Mouse (Mus musculus): ENCODE data around the gene Cfap299.
A peak's percentile ranks its signal among the peaks of the same experiment; 100 is the strongest.
"Not testable (repeated sequence)": the region's sequence is repeated elsewhere in the genome, so short reads cannot be mapped to it uniquely, and the experiment has no call there.

Gene Cfap299

DNA sequence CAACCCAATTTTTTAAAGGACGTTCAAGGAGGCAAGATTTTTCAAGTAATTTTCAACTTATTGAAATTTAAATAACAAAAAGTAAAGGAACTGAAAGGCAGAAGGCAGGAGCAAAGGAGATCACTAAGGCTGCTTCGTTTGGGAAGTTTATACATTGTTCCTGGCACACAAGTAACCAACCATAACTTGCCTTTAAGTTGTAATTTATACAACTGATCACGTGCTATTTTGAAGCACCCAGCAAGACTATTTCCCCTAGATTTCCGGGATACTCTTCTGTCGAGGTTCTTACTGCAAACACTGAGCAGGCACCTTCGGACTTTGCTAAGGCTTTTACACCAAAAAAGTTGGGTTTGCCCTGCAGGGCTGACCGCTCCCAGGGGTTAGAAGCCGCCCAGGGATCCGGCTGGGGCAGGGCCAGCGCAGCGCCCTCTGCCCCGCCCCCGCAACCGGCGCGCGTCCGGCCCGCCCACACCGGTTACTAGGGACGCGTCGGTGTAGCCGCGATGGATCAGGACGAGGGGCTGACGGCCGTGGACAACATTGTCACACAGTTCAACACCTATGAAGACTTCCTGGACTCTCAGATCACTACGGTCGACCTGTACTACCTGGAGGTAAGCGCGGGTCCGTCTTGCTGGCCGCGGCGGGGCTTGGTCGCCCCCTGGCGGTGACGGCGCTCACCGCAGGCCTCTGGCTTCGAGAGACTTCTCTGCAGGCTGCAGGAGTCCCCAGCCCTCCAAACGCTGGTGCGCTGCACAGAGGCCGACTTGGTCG is at the start of gene Cfap299:
Gene Cfap299 (plus strand): TSS at position 457 of the 777 bp plus-strand sequence.
- peak; percentile 56 for DNase-seq (ENCODE audit: low spot score)

DNA sequence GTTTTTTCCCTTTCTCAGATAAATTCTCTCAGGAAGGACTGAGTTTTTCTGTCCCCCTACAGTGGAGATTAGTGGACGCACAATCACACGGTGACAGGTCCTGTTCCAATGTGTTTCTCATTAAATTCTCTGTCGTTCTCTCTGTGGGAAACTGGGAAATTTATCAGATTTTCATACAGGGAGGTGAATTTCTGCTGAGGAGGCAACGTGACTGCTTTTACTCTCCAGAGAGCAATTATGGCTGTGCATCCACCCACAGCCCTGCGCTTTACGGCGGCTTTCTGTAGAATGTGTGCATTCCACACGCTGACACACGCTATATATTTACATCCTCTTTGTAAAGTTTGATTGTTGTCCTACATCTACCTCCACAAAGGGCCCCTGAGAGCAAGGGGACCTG is 47.1 kb upstream of the Cfap299 start:
- DNase-seq (ENCODE audit: low spot score) = no peak

DNA sequence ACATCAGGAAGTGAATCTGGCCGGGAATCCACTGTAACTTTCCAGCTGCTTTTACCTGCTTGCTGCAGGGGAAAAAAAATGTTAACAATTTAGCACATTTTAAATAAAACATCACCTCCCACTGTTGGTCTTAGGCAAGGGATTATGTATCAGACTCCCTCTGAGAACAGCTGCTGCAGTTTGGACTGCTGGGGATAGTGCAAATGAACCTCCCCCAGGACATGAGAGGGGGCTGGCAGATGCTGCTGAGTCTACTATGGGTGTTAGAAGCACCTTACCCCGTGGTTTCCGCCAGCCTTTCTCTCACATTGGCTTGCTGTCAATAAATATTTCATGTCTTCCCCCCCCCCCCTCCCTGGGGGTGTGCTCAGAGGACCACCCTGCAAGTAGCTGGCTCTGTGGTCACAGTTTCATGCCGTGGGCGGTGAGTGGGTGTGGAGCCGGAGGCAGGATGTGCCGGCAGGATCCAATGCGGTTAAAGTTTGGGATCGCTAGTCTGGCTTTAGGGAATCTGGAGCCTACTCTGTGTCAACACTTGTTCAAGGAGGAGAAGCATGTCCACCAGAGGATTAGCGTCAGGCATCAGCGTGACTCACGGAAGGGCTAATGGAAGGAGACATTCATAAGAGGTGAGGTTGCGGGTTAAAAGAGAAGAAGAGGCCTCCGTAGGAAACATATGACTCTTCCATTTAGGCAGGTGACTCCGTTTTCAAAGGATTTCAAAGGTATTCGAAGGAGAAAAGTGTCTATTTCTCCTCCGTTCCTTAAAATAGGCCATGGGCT is 45.2 kb upstream of the Cfap299 start:
- no peak for DNase-seq (ENCODE audit: low spot score)

DNA sequence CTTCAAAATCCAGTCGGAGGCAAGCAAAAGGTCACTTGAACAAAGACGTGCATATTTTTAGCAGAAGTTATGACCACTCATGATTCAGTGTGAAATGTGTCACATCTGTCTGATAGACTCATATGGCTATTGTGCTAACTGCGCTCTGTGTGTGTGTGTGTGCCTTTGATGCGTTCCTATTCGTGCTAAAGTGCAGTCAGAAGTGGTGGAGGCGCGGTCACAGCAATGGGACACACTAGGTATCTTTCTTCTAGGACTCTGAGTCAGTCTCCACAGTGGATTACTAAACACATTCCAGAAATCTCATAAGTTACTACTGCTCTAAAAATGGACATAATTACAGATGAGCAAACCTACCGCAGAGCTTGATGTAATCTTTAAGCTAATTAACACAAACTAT is 38.5 kb upstream of the Cfap299 start:
- no peak for DNase-seq (ENCODE audit: low spot score)

DNA sequence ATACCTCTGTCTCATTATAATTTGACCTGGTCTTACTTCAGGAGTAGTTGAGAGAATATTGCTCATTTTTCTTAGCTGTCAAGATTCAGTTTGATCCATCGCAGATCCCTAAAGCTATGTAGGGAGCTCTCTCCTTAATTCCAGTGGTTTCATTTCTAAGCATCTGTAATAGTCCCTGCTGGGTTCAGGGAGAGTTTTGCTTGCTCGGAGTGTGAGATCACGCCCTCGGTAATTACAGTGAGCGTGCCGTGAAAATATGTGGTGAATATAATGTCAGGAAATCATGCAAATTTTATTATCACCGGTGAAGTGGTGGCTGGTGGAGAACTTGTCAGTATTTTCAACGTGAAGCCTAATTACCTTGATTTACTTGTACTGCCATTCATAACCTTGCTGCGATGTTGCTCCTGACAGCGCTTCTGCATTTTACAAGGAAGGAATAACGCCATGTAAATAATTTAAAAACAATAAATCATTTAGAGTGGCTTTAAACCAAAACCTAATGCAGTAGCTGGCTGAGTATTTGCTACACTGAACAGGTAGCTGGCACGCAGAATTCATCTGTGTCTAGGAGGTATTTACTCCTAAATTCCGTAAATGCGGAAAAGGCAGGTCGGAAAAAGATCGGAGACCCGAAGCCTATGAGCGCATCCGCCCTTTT is 36.6 kb upstream of the Cfap299 start:
- DNase-seq (ENCODE audit: low spot score) = no peak

DNA sequence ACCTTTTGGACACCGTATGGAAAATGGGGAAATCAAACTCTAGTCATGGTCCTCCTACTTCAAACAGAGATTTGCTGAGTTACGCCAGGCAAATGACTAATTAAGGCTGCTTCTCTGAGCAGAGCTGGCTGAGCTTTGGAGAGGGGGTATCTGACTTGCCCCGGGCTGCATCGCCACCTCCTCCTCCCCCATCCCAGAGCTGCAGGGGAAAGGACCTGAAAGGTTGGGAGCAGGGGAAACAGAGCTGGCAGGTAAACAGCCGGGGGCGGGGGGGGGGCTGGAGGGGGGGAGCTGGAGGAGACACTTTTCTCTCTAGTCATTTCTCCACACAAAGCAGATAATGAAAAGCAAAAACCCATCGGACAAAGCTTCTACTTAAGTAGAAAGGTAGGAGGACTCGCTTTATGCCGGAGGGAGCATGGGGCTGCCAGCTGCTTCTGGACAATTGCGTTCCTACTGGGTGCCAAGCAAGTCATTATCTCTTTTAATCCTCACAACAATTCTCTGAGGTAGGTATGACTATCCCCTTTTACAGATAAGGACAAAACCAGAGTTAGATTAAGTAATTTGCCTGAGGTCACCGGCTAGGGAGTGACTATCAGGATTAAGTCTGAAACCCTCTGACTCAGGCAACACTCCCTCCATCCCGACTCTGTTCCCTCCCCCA is 35.9 kb upstream of the Cfap299 start:
- no peak for DNase-seq (ENCODE audit: low spot score)

DNA sequence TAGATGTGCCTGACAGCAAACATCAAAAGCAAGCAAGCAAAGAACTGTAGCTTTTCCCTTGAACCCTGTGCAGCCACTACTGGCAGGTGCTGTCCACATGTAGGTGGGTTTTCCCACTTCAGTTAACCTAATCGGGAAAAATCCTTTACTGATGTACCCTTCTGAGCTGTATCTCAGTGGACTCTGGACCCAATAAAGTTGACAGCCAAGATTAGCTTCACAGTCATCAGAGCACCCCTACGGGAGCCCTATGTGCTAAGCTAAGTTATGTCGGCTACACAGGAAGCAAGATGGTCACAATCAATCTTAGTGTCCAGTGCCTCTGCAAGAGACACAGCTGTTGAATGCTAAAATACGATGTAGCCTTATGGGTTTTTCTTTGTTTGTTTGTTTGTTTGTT is 29.0 kb upstream of the Cfap299 start:
- DNase-seq (ENCODE audit: low spot score) = no peak

DNA sequence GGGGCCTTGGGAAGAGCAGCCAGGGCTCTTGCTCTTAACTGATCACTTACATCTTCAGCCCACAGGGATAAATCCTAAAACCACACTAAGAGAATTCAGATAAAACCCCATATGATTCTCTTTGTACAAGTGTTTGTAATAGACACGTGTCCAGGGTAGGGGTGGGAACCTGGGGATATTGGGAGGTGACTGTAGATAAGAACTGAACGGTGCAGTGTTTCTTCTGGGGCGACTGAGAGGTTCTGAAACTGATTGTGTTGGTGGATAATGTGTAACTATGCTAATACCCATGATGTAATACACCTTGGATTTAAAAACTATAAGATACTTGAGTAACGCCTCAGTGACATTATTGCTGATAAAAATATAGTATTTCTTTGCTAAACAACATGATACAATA is 23.4 kb upstream of the Cfap299 start:
- DNase-seq (ENCODE audit: low spot score) = no peak

DNA sequence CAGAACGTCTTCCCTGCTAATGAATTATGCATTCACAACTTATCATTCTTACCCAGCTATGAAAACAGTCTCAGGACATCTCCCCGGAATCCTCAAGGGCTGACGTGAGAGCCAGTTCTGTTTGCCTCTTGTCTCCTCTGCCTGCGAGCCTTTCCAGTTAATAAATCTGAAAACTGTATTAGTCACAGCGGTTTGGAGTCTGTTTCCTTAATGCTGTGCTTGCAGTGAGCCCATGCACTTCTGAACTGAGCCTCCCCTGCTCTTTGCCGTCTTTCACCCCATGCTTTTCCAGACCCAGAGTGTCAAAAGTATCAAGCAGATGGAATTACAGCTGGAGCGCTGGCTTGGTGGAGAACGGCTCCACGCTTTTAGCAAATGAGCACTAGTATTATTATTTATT is 22.6 kb upstream of the Cfap299 start:
- DNase-seq (ENCODE audit: low spot score) = no peak

DNA sequence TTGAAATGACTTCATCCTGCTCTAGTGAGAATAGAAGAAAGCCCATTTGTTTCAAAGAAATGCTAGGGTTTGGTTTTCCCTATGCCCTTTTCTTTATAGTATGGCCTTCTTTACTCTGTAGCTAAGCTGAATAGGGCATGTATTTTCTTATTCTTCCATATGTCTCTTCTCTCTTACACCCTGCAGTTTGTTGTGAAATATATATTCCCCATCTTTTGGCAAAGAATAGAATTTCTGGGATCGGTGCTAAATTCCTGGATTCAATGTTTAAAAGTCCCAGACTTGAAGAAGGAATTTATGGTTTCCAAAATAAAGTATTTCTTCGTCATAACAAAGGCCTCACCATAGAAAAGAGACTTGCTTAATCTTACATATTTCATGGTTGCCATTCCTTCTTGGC is 2.5 kb upstream of the Cfap299 start:
- no peak for DNase-seq (ENCODE audit: low spot score)

DNA sequence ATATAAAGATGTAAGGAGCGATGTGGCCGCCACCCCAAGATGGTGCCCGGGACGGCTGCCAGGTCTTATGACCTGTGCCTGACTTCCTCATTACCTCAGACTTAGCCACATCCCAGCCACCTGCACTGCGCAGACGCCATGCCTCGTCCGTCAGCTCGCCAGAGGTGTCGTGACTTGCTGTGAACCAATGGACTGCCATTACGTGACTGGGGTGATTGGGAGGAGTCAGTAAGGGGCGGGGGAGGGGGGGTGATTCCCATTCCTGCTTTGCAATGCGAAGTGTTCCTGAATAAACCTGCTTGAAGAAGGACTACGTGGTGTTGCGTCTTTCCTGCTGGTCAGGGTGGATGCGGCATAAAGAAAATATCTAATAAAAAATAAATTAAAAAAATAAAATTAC is 14.6 kb downstream of the Cfap299 start:
- DNase-seq (ENCODE audit: low spot score) = not testable (repeated sequence)

DNA sequence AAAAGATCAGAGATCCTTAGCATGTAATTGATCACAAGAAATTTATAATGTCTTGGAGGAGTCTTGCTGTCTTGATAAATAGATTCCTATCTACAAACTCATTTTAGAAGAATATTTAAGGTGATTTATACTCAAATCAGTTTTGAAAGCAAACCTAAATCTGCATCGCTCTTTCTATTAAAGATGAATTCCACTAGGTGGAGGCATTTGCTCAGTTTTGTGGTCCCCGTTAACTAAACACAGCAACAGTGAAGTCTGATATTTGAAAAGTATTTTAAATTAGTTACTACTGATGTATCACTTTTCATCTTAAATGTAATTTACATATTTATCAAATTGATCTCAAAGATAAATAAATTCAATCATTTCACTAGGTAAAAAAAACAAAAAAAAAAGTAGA is 15.5 kb downstream of the Cfap299 start:
- DNase-seq (ENCODE audit: low spot score) = no peak

DNA sequence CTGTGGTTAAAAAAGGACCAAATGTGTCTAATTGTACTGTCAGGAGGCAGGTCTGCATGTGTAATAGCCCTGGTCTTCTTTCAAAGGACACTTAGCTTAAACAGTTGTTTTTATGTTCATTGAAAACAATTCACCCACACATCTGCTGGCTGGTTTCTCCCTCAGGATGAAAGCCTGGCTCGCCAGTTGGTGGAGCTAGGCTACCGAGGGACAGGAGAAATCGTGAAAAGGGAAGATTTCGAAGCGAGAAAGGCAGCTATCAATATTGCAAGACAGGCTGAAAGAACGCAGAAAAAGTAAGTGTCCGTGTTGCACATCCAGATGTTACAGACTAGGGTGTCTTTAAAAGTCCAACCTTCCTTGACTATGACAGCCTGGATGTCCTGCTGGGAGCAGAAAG is 17.0 kb downstream of the Cfap299 start:
- DNase-seq (ENCODE audit: low spot score) = no peak

DNA sequence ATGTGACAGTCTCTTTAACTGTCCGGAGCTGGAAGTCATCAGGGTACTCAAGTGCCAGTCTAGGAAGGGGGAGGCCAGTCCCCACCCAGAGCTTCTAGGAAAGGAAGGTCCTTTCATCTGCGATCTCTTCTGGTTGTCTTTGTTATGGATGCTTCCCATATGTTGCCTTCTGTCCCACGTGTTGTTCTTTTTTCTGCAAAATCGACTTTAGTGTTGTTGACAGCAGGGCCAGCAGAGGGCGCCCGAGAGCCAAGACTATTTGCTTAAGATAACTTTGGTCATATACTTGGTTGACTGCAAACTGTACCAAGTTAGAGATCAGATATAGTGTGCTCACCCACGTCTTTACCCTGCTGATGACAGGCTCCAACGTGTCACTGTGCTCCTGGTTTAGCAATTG is 19.5 kb downstream of the Cfap299 start:
- peak; percentile 31 for DNase-seq (ENCODE audit: low spot score)

DNA sequence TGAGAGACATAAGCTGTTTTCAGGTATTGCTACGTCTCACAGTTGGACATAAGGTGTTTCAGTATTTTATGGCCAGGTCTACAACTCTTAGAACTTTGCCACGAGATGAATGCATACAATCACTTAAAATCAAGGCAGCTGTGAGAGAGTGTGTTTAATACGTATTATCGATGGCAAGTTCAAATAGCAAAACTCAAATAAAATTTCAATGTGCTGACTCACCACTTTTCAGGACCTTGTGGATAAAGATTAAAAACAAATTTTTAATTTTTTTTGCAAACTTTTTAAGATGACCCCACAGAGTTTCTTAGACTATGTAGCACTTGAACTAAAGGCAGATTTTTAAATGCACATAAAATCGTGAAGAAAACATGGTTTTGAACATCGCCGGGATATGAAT is 30.8 kb downstream of the Cfap299 start:
- DNase-seq (ENCODE audit: low spot score) = no peak

DNA sequence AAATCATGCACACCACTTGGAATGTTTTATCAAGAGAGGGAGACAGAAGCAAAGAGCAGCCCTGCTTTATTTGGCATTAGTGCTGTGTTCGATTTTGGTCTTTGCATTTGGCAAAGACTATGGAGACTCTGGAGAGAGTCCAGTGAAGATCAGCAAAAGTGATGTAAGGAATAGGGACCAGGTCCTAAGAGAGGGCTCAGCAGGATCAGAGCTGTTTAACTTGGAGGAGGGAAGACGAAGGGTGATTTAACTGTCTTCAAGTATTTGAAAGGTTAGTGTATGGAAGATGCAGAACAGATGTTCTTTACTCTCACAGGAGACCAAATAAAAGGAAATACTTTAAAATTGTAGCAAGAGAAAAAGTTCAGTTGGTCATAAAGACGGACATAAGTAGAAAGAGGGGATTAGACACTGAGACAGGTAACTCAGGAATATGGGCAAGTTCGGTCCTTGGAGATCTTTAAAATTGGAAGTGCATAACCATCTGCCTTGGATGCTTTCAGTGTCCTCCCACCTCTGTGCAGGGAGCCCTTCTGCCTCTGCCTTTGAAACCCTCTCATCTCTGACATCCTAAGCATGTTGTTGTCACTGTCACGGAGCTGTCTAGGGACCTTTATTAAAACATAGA is 31.8 kb downstream of the Cfap299 start:
- no peak for DNase-seq (ENCODE audit: low spot score)

DNA sequence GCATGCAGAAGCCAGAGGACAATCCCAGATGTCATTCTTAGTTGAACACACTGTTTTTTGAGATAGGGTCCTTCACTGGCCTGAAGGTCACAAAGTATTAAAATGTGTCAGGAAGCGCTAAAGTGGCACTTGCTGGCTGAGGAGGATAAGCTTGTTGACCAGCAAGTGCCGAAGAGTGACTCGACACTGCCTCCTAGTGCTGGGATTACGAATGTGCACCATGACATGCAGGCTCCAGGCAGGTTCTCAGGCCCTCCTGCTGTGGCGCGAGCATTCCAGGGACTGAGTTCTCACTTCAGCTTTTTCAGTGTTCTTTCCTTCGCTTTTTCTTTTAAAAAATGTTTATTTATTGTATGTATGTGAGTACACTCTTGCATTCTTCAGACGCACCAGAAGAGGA is 34.3 kb downstream of the Cfap299 start:
- DNase-seq (ENCODE audit: low spot score) = no peak

DNA sequence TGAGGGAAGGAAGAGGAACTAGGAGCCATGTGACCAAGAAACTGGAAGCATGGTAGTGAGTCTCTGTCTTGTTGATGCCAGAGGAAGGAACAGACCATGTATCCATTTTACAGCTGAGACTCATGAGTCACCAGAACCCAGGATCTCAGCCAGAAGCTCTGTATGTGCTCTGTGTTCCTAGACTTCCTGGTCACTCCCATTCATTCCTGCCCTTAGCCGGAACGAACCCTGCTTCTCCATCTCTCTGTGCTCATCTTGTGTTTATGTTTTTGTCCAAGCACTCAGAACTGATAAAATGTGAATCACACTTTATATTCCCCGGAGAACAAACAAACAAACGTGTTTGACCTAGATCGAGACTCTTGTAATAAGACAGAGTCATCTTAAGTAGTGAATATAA is 36.2 kb downstream of the Cfap299 start:
- DNase-seq (ENCODE audit: low spot score) = no peak

DNA sequence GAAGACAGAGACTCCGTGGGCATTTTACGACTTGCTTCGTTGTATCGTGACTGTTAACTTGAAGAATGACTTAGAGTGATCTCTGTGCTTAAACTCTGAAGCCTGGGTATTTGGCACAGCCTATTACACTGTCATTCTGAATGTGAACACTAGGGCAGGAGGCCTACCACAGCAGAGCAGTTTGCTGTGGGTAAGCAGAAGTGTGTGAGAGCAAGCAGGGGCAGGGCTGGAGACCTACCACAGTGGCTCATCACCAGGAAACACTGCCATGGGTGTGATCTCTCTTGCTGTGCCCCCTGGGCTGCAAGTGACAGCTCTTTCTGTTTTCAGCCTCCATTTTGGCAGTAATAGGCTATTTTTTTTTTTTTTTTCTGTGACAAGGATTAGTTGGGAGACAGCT is 39.7 kb downstream of the Cfap299 start:
- no peak for DNase-seq (ENCODE audit: low spot score)

DNA sequence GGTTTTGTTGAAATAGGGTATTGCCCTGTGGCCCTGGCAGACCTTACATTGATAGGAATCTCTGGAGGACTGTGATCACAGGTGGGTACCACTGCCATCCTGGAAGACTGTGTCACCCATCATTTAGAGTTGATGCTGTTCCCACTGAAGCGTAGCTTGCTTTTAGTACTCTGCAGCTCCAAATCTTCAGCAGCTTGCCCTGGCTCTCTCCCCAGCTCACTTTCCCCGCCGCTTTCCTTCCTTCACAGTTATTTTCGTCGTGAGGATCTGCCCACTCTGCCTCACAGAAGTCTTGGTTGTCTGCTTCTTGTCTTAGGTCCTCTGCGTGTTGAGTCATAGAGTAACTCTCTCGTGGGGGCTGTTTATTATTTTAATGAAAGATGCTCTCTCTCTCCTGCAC is 40.3 kb downstream of the Cfap299 start:
- DNase-seq (ENCODE audit: low spot score) = no peak

DNA sequence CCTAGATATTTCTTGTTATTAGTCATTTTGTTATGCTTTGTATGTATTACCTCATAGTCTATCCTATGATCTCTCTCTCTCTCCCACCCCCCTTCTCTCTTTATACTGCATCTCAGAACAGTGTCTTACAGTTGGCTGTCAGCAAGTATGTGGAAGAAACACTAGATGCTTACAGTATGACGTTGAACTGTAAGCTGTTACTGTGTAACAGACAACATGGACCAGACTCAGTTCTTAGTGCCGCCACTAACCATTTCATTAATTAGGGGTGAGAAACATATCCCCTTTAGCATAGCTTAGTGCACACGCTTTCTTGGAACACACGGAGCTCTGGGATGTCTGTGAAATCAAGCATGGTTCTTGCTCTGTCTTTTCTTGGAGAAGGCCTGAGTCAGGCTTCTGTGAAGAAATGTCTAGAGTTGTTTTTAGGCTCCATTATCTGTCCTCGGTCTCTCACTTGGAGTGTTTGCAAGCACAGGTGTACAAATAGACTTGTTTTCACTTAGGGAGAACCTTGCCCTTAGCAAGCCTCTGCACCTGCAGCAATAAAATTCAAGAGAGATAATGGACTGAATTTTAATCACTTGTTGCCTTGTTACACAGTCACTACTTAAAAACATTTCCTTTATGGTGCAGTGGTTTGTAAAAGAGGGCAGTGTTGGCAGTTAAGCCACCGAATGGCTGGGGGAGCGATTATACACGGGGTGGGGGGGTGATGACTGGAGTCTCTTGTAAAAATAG is 47.1 kb downstream of the Cfap299 start:
- no peak for DNase-seq (ENCODE audit: low spot score)

DNA sequence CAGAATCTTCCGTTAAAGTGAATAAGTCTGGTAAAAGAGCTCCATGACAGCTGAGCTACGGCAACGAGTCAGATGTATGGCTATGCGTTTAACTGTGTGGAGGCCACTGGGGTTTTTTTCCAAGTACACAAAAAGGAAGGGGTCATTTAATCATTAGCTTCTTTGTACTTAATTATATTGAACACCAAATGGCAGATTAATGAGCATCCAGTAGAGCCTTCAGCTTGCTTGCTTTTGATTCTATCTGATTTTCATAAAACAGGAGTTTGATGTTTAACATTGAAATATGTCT is 47.6 kb downstream of the Cfap299 start:
- no peak for DNase-seq (ENCODE audit: low spot score)
